Mouse (Mus musculus) ZHBTc4 (cell line): ENCODE measurements around the gene Fam19a3.
A peak's percentile ranks its signal among the peaks of the same experiment; 100 is the strongest.
"Not testable (repeated sequence)": the region's sequence is repeated elsewhere in the genome, so short reads cannot be mapped to it uniquely, and the experiment has no call there.

Source experiments
- DNase-seq: peaks from one replicate; pipeline ENCODE4 v3.0.0-alpha.2; 2011; ENCODE audit warnings: low read depth, low spot score

Gene Fam19a3

DNA sequence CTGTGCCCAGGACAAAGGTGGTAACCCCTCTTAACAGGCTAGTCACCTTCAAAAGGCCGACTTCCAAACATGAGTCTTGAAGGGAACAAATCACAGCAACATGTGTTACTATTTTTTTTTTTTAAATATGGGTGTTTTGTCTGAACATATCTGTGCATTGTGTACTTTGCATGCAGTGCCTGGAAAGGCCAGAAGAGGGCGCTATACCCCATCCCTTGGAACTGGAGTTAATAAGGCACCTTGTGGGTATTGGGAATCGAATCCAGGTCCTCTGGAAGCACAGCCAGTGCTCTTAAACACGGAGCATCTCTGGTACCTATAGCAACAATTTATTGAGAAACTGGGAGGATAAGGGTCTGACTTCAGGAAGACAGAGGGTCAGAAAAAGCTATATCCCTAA lies 16.6 kb downstream of the Fam19a3 start:
- DNase-seq = peak; percentile 77

DNA sequence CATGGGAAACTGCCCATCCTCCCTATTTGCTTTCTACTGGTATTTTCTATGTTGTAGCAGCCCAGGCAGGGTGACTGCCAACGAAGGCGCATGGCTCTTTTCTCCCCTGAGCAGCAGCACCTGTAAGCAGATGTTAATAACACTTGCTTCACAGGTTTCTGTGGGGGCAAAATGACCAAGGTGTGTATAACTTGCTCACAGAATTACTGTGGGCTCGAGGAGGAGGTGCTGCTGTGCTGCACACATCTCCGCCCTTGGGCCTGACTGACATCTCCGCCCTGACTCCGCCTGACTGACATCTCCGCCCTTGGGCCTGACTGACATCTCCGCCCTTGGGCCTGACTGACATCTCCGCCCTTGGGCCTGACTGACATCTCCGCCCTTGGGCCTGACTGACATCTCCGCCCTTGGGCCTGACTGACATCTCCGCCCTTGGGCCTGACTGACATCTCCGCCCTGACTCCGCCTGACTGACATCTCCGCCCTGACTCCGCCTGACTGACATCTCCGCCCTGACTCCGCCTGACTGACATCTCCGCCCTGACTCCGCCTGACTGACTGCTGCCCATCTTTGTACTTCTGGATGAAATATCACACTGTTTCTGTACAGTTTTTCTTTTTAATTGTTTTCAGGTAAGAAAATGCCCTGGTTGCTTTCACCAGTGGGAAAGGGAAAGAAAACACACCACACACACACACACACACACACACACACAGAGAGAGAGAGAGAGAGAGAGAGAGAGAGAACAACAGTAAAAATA lies 19.4 kb downstream of the Fam19a3 start:
- not testable (repeated sequence) for DNase-seq

DNA sequence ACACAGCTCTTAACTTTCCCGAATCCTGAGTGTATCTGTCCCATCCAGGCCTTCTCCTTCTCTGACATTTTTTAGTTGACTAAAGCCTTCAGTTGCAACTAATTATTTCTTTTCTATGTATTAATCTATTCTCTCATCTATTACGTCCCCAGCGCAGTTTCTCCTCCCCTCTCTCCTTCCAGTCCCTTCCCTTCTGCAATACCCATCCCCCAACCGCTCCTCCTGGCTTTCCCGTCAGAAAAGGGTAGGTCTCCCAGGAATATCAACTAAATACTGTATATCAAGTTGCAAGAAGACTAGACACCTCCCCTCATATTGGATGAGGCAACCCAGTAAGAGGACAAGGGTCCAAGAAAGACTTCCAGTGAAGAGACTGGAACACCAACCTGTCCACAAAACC lies 22.8 kb downstream of the Fam19a3 start:
- DNase-seq = no peak

DNA sequence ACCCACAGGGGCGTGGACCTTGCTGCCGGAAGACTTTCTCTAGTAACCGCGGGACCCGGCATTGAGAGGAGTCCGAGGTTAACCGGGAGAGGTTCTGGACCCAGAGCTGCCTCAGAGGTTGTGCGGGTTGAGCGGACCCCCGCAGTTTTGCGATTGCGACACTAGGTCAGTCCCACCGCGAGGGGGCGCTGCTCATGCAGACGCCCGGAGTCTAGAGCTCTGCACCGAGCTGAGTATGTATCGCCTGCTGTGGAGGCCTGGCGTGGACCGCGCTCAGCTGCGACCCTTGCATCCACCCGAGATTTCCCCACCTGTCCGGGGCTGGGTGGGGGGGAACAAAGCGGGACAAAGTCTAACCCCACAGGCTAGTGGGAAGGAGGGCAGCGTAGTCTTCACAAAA lies 23.2 kb downstream of the Fam19a3 start:
- DNase-seq = peak; percentile 92

DNA sequence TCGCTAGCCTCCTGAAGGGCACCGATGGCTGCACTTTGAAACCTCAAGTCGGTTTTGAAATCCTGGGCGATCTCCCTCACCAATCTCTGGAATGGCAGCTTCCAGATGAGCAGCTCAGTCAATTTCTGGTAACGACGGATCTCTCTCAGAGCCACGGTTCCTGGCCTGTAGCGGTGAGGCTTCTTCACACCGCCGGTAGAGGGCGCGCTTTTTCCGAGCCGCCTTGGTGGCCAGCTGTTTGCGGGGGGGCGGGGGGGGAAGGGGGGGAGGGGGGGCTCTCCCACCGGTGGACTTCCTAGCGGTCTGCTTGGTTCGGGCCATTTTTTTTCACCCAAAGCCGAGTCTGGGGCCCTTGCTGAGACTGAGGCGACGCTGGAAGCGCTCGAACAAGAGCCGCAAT lies 28.8 kb downstream of the Fam19a3 start:
- peak; percentile 46 for DNase-seq

DNA sequence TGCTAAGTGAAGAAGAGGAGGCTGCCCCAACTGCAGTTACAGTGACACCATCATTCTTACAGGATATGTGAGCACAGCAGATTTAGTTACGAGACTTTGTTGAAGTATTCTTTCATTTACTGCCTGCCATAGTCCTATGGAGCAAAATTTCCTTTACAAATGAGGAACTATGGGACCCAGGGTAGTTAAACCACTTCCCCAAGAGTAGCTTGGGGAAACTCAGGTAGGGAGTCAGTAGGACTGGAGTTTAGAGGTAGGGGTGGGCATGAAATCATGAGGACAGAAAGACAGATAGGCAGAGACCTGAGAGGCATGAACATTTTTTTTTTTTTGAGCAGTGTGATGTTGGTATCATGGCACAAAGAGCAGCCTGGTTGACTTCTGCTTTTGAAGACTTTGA lies 37.8 kb downstream of the Fam19a3 start:
- DNase-seq = no peak

DNA sequence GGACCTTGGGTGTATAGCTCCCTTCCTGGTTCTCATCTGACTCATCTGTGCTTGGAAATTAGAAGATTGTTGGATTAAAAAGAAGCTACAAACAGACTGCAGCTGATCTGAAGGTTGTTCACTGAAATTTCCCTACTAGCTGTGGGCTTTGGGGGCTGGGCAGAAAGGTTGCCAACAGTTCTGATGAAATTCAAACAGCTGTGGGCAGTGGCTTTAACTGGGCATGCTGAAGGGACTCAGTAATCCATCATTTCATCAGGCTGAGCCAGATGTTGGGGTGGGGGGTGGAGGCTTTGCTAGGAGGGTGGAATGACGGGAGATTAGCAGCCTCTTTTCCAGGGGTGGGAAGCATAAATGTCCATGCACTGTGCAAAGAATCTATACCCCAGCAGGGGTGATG lies 38.5 kb downstream of the Fam19a3 start:
- no peak for DNase-seq

DNA sequence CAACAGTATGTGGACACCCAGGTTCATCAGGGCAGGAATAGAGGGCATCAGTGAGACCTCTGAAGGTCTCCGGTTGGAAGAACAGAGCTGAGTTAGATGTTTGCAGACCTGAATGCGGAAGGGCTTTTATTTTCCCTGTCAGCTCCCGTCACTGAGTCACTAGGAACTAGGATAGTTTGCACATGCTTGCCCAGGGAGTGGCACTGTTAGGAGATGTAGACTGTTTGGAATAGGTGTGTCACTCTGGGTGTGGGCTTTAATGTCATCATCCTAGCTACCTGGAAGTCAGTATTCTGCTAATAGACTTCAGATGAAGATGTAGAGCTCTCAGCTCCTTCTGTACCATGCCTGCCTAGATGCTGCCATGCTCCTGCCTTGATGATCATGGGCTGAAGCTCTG lies 39.7 kb downstream of the Fam19a3 start:
- DNase-seq = no peak

DNA sequence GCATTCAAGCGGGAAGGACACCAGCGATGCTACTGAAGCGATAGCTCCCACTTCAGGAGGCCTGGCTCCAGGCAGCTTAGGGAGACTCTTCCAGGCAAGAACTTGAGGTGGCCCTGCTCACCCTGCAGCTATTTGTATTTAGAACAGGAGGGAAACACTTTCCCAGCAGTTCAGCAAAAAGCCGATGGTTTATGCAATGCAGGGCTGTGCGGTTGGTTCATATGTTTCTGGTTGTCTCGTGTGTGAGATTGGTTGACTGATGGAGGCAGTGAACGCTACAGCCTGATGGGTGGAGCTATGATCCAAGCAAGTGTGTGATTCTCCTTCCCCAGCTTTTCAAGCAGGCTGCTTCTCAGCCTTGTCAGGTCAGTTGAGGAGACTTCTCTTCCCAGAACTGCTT lies 47.0 kb downstream of the Fam19a3 start:
- no peak for DNase-seq

DNA sequence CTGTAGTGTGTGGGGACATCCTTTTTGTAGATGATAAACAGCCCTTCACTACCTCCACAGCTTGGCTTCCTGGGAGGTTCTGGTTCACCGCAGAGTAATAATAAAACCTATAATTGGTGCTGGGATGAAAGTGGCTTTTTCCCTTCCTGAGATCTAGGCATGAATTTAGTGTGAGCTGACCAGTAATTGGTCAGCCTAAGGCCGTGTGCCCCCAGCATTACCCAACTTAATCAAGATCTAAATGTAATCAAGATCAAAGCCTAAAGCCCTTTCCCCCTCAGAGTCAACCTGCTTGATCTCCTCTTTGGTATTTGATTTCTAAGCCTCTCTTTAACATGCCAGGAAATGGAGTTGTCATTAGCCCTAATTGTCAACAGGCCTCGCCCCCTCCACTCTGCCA lies 48.7 kb downstream of the Fam19a3 start:
- no peak for DNase-seq

DNA sequence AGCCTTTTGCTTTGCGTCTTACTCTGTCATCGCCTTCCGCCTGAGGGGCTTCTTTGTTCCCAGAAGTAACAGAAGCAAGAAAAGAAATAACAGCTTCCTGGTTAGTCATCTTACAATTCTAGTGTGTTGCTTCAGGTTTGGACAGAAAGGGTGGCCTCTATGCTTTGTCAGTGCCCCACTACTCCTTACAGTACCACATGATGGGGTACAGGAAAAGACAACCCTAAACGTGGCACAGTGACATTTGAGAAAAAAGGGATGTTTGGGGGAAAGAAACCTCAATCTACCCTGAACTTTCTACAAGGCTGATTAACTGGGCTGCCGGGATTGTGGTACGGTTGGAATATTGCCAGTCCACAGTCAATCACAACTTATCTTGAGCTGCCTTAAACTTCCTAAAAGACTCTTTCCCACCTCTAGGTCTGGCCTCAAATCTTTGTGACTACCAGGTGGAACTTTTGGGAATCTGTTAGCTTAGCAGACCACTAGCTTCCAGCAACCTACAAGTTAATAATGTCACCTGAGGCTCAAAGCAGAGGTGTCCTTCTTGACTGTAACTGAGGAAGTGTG lies 52.3 kb downstream of the Fam19a3 start:
- DNase-seq = no peak
